Mouse (Mus musculus): ENCODE data around the gene Pccb. TPM values are rescaled to one million over a fixed set of nuclear protein-coding genes. Genes with fewer than 3 reads are reported as not detected.

Pccb gene
- polyA plus RNA-seq, 1 experiment from 2014 or later: 26.8 TPM

- peaks cover 14% of the 10 kb centered on the region; the same call in 1 of the 2 replicates for H3K4me1 ChIP-seq (ENCODE audit: control insufficient read depth, insufficient read depth, low read length)
- 39% methylated on average over 5 of the region's 5 CpGs for WGBS
- H3K4me3 ChIP-seq (replicated peaks; ENCODE audit: low read depth, low read length): no peak overlapping the region
- DNase-seq: no peak
- H3K4me2 ChIP-seq (ENCODE audit: low read length): no peak overlapping the region
- H3K9ac ChIP-seq (replicated peaks; ENCODE audit: low read length): no peak overlapping the region
- H3K27ac ChIP-seq (replicated peaks; ENCODE audit: low read depth, low read length): no peak overlapping the region
- peaks cover 16% of the 10 kb centered on the region for H3K36me3 ChIP-seq (ENCODE audit: control insufficient read depth, insufficient read depth, low read length)
- H3K27me3 ChIP-seq (ENCODE audit: control insufficient read depth, insufficient read depth, low read length): no peaks in the 10 kb centered on the region
- H3K9me3 ChIP-seq (ENCODE audit: control insufficient read depth, low read length): no peaks in the 10 kb centered on the region
- ATAC-seq (ENCODE audit: low FRiP score, low TSS enrichment): 0 out of 2 replicates have a peak, but pooled peaks have one; percentile 2
Observed at GRCm38 (mm10) chr9:100962903-100963427, 71.7 kb downstream of the Pccb start.

GRCm38 (mm10) chr9:100951481-100951880 lies 83.2 kb downstream of the Pccb start:
- Histone ChIP-seq H3K4me3 (replicated peaks; ENCODE audit: low read depth, low read length) (no peak overlapping the region), H3K27ac (replicated peaks; ENCODE audit: low read depth, low read length) (no peak overlapping the region), H3K9me3 (ENCODE audit: control insufficient read depth, low read length) (no peaks in the 10 kb centered on the region), H3K9ac (replicated peaks; ENCODE audit: low read length) (no peak overlapping the region), H3K4me2 (ENCODE audit: low read length) (no peak overlapping the region), H3K36me3 (ENCODE audit: control insufficient read depth, insufficient read depth, low read length) (peaks cover 50% of the 10 kb centered on the region), H3K27me3 (ENCODE audit: control insufficient read depth, insufficient read depth, low read length) (no peaks in the 10 kb centered on the region), H3K4me1 (ENCODE audit: control insufficient read depth, insufficient read depth, low read length) (no peaks in the 10 kb centered on the region)
- ATAC-seq (ENCODE audit: low FRiP score, low TSS enrichment) (no peak), DNase-seq (peak; percentile 14)
- WGBS: 65% methylated on average over 4 of the region's 4 CpGs

GRCm38 (mm10) chr9:100944677-100945365 lies 89.9 kb downstream of the Pccb start:
- H3K4me2 ChIP-seq (ENCODE audit: low read length): no peak overlapping the region
- H3K27me3 ChIP-seq (ENCODE audit: control insufficient read depth, insufficient read depth, low read length): no peaks in the 10 kb centered on the region
- no peak for ATAC-seq (ENCODE audit: low FRiP score, low TSS enrichment)
- H3K4me1 ChIP-seq (ENCODE audit: control insufficient read depth, insufficient read depth, low read length): no peaks in the 10 kb centered on the region
- peaks cover 24% of the 10 kb centered on the region for H3K36me3 ChIP-seq (ENCODE audit: control insufficient read depth, insufficient read depth, low read length)
- H3K4me3 ChIP-seq (replicated peaks; ENCODE audit: low read depth, low read length): no peak overlapping the region
- no peaks in the 10 kb centered on the region for H3K9me3 ChIP-seq (ENCODE audit: control insufficient read depth, low read length)
- H3K9ac ChIP-seq (replicated peaks; ENCODE audit: low read length): no peak overlapping the region
- H3K27ac ChIP-seq (replicated peaks; ENCODE audit: low read depth, low read length): no peak overlapping the region
- WGBS: 94% methylated on average over 5 of the region's 5 CpGs
- DNase-seq: no peak

- 36% methylated on average over 2 of the region's 2 CpGs for WGBS
- Histone ChIP-seq H3K4me2 (ENCODE audit: low read length) (no peak overlapping the region), H3K4me3 (replicated peaks; ENCODE audit: low read depth, low read length) (no peak overlapping the region), H3K9ac (replicated peaks; ENCODE audit: low read length) (no peak overlapping the region), H3K4me1 (ENCODE audit: control insufficient read depth, insufficient read depth, low read length) (no peaks in the 10 kb centered on the region), H3K36me3 (ENCODE audit: control insufficient read depth, insufficient read depth, low read length) (peaks cover 8% of the 10 kb centered on the region; the same call in 1 of the 2 replicates), H3K9me3 (ENCODE audit: control insufficient read depth, low read length) (no peaks in the 10 kb centered on the region), H3K27ac (replicated peaks; ENCODE audit: low read depth, low read length) (no peak overlapping the region), H3K27me3 (ENCODE audit: control insufficient read depth, insufficient read depth, low read length) (no peaks in the 10 kb centered on the region)
- no peak for ATAC-seq (ENCODE audit: low FRiP score, low TSS enrichment)
- no peak for DNase-seq
Observed at GRCm38 (mm10) chr9:100942042-100942441, 92.7 kb downstream of the Pccb start.

Other genes starting within 250 kb of the Pccb start
- 7.2 and 12.5 TPM in 2 replicates for gene Msl2, start 39.2 kb upstream of the Pccb start, polyA plus RNA-seq (2014; fragmentation: Nextera tagmentation; extraction: Ambion mirVana)
- gene Ppp2r3a, start 216.9 kb upstream of the Pccb start, polyA plus RNA-seq (2014; fragmentation: Nextera tagmentation; extraction: Ambion mirVana): 32.4 and 40.0 TPM in 2 replicates

All from midbrain, embryonic 14.5 days (tissue).